Mouse (Mus musculus) telencephalon, adult 2 months (tissue): ENCODE results near the gene Ankrd16.
A peak's percentile ranks its signal among the peaks of the same experiment; 100 is the strongest.

Experiments used
- DNase-seq: peaks from one replicate; pipeline ENCODE4 v3.0.0-alpha.2; 2011; ENCODE audit warnings: low read depth, low spot score

The Ankrd16 gene

GRCm38 (mm10) chr2:11777091-11778068, at the start of gene Ankrd16, which contains the start of gene Fbh1:
Ankrd16 (plus strand) TSS chr2:11777876.
Fbh1 (minus strand) TSS chr2:11777582.
- peak; percentile 100 for DNase-seq

- no peak for DNase-seq
Measured at GRCm38 (mm10) chr2:11729091-11729490, 48.6 kb upstream of the Ankrd16 start.

GRCm38 (mm10) chr2:11732978-11733377, 44.7 kb upstream of the Ankrd16 start:
- no peak for DNase-seq

GRCm38 (mm10) chr2:11735853-11736252, 41.8 kb upstream of the Ankrd16 start:
- DNase-seq = no peak

- no peak for DNase-seq
Measured at GRCm38 (mm10) chr2:11738794-11739193, 38.9 kb upstream of the Ankrd16 start.

GRCm38 (mm10) chr2:11739516-11740051, 38.1 kb upstream of the Ankrd16 start:
- no peak for DNase-seq

GRCm38 (mm10) chr2:11762541-11762940, 15.1 kb upstream of the Ankrd16 start:
- DNase-seq = no peak

GRCm38 (mm10) chr2:11765694-11766093, 12.0 kb upstream of the Ankrd16 start:
- peak; percentile 36 for DNase-seq

GRCm38 (mm10) chr2:11766485-11767160, 11.1 kb upstream of the Ankrd16 start:
- DNase-seq = no peak

GRCm38 (mm10) chr2:11767161-11767545, 10.5 kb upstream of the Ankrd16 start:
- DNase-seq = no peak

- DNase-seq = no peak
Measured at GRCm38 (mm10) chr2:11771701-11772100, 6.0 kb upstream of the Ankrd16 start.

- peak; percentile 60 for DNase-seq
Measured at GRCm38 (mm10) chr2:11772401-11772800, 5.3 kb upstream of the Ankrd16 start.

- DNase-seq = no peak
Measured at GRCm38 (mm10) chr2:11774426-11774825, 3.2 kb upstream of the Ankrd16 start.

- DNase-seq = no peak
Measured at GRCm38 (mm10) chr2:11775121-11775520, 2.6 kb upstream of the Ankrd16 start.

GRCm38 (mm10) chr2:11776415-11776814, 1.3 kb upstream of the Ankrd16 start:
- no peak for DNase-seq

- DNase-seq = peak; percentile 95
Measured at GRCm38 (mm10) chr2:11778087-11778823, 579 bp downstream of the Ankrd16 start.

- DNase-seq = no peak
Measured at GRCm38 (mm10) chr2:11784159-11784558, 6.5 kb downstream of the Ankrd16 start.

GRCm38 (mm10) chr2:11794668-11795067, 17.0 kb downstream of the Ankrd16 start:
- no peak for DNase-seq

GRCm38 (mm10) chr2:11797930-11798364, 20.3 kb downstream of the Ankrd16 start:
- DNase-seq = peak; percentile 28

- DNase-seq = no peak
Measured at GRCm38 (mm10) chr2:11801299-11801930, 23.7 kb downstream of the Ankrd16 start.
